Mouse (Mus musculus): ENCODE results near the gene Zbtb20.

The Zbtb20 gene

GRCm38 (mm10) chr16:43448141-43448981, 572.7 kb downstream of the Zbtb20 start:
- no peak for DNase-seq (ENCODE audit: low spot score in 2 of 2)

- no peak for DNase-seq (ENCODE audit: low spot score in 2 of 2)
These were observed 578.8 kb downstream of the Zbtb20 start for GRCm38 (mm10) chr16:43454370-43454934.

GRCm38 (mm10) chr16:43456446-43457172, 580.9 kb downstream of the Zbtb20 start:
- no peak for DNase-seq (ENCODE audit: low spot score in 2 of 2)

- DNase-seq (ENCODE audit: low spot score in 2 of 2): no peak
These were observed 582.1 kb downstream of the Zbtb20 start for GRCm38 (mm10) chr16:43457814-43458213.

GRCm38 (mm10) chr16:43458726-43459223, 583.1 kb downstream of the Zbtb20 start:
- no peak for DNase-seq (ENCODE audit: low spot score in 2 of 2)

- no peak for DNase-seq (ENCODE audit: low spot score in 2 of 2)
These were observed 586.2 kb downstream of the Zbtb20 start for GRCm38 (mm10) chr16:43461745-43462378.

- DNase-seq (ENCODE audit: low spot score in 2 of 2): no peak
These were observed 587.1 kb downstream of the Zbtb20 start for GRCm38 (mm10) chr16:43462470-43463455.

GRCm38 (mm10) chr16:43463684-43464475, 588.2 kb downstream of the Zbtb20 start:
- DNase-seq (ENCODE audit: low spot score in 2 of 2): peak in 1 of 2 experiments; percentile 23

GRCm38 (mm10) chr16:43464476-43465080, 588.9 kb downstream of the Zbtb20 start:
- peak in 1 of 2 experiments; percentile 26 for DNase-seq (ENCODE audit: low spot score in 2 of 2)

- DNase-seq (ENCODE audit: low spot score in 2 of 2): no peak
These were observed 589.7 kb downstream of the Zbtb20 start for GRCm38 (mm10) chr16:43465368-43465839.

GRCm38 (mm10) chr16:43465921-43466748, 590.5 kb downstream of the Zbtb20 start:
- no peak for DNase-seq (ENCODE audit: low spot score in 2 of 2)

- no peak for DNase-seq (ENCODE audit: low spot score in 2 of 2)
These were observed 591.0 kb downstream of the Zbtb20 start for GRCm38 (mm10) chr16:43466749-43467065.

GRCm38 (mm10) chr16:43471060-43471459, 595.4 kb downstream of the Zbtb20 start:
- DNase-seq (ENCODE audit: low spot score in 2 of 2): no peak

- no peak for DNase-seq (ENCODE audit: low spot score in 2 of 2)
These were observed 599.5 kb downstream of the Zbtb20 start for GRCm38 (mm10) chr16:43474941-43475728.

GRCm38 (mm10) chr16:43476921-43477320, 601.2 kb downstream of the Zbtb20 start:
- no peak for DNase-seq (ENCODE audit: low spot score in 2 of 2)

- DNase-seq (ENCODE audit: low spot score in 2 of 2): no peak
These were observed 602.7 kb downstream of the Zbtb20 start for GRCm38 (mm10) chr16:43478352-43478751.

GRCm38 (mm10) chr16:43480532-43480931, 604.9 kb downstream of the Zbtb20 start:
- DNase-seq (ENCODE audit: low spot score in 2 of 2): no peak

- no peak for DNase-seq (ENCODE audit: low spot score in 2 of 2)
These were observed 606.4 kb downstream of the Zbtb20 start for GRCm38 (mm10) chr16:43482125-43482524.

Data from frontal cortex, postnatal 14 days (tissue).